Mouse (Mus musculus): Measurements from ENCODE around the gene Rab3c. TPM values are rescaled to one million over a fixed set of nuclear protein-coding genes. Genes with fewer than 3 reads are reported as not detected.

Rab3c gene
- polyA plus RNA-seq, 1 experiment = 89.6 TPM

- TF ChIP-seq CTCF (IDR thresholded peaks at IDR 0.05; ENCODE audit: borderline replicate concordance, extremely low read depth, insufficient read depth, insufficient read length) (no peak), POLR2A (IDR thresholded peaks at IDR 0.05; ENCODE audit: borderline replicate concordance, extremely low read depth, insufficient read depth, insufficient read length, poor library complexity, severe bottlenecking) (no peak)
- no peak for DNase-seq (ENCODE audit: low read depth)
Observed at GRCm38 (mm10) chr13:110083961-110084360, 196.8 kb downstream of the Rab3c start.

DNA sequence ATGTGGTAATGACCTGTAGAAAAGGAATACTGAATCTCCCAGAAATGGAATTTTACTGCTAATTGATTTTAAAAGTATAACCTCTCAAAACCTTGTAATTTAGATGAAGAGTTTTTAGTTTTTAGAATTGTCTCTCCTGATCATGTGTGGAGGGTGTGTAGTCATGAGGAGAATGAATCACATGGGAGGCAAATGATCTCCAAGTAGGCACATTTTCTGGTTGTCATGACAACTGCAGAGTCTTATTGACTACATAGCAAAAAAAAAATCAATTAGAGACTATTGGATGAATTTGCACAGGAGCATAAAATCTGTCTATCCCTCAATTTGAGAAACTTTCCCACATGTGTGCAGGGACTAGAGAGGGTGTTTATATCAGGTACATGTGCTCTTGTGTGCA, 199.6 kb downstream of the Rab3c start:
- TF ChIP-seq POLR2A (IDR thresholded peaks at IDR 0.05; ENCODE audit: borderline replicate concordance, extremely low read depth, insufficient read depth, insufficient read length, poor library complexity, severe bottlenecking) (no peak), CTCF (IDR thresholded peaks at IDR 0.05; ENCODE audit: borderline replicate concordance, extremely low read depth, insufficient read depth, insufficient read length) (no peak)
- DNase-seq (ENCODE audit: low read depth) = peak; percentile 42

GRCm38 (mm10) chr13:110075587-110075986, 205.2 kb downstream of the Rab3c start:
- peak; percentile 25 for DNase-seq (ENCODE audit: low read depth)
- TF ChIP-seq CTCF (IDR thresholded peaks at IDR 0.05; ENCODE audit: borderline replicate concordance, extremely low read depth, insufficient read depth, insufficient read length) (no peak), POLR2A (IDR thresholded peaks at IDR 0.05; ENCODE audit: borderline replicate concordance, extremely low read depth, insufficient read depth, insufficient read length, poor library complexity, severe bottlenecking) (no peak)

- peak; percentile 40 for DNase-seq (ENCODE audit: low read depth)
- TF ChIP-seq CTCF (IDR thresholded peaks at IDR 0.05; ENCODE audit: borderline replicate concordance, extremely low read depth, insufficient read depth, insufficient read length) (no peak), POLR2A (IDR thresholded peaks at IDR 0.05; ENCODE audit: borderline replicate concordance, extremely low read depth, insufficient read depth, insufficient read length, poor library complexity, severe bottlenecking) (no peak)
Observed at GRCm38 (mm10) chr13:110074180-110074579, 206.6 kb downstream of the Rab3c start.

GRCm38 (mm10) chr13:110067149-110067548, 213.6 kb downstream of the Rab3c start:
- TF ChIP-seq CTCF (IDR thresholded peaks at IDR 0.05; ENCODE audit: borderline replicate concordance, extremely low read depth, insufficient read depth, insufficient read length) (no peak), POLR2A (IDR thresholded peaks at IDR 0.05; ENCODE audit: borderline replicate concordance, extremely low read depth, insufficient read depth, insufficient read length, poor library complexity, severe bottlenecking) (no peak)
- DNase-seq (ENCODE audit: low read depth) = no peak

DNA sequence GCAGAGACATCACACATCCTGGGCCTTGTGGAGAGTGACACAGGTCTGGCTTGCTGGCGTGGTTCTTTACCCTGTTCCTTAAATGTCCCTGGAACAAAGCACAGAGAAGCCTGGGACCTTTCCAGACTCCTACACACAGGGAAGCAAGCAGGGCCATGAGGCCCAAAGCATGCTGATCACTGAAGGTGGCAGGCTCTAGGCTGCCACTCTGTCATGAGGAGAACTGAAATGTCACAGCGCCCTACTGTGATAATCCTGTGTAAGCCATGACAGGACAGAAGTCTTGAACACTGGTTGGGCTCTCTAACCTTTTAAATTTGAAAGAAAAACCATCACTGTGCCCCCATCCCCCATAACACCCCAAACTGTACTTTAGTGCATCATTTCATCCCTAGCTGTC, 214.1 kb downstream of the Rab3c start:
- no peak for DNase-seq (ENCODE audit: low read depth)
- TF ChIP-seq POLR2A (IDR thresholded peaks at IDR 0.05; ENCODE audit: borderline replicate concordance, extremely low read depth, insufficient read depth, insufficient read length, poor library complexity, severe bottlenecking) = no peak
- no peak for TF ChIP-seq CTCF (IDR thresholded peaks at IDR 0.05; ENCODE audit: borderline replicate concordance, extremely low read depth, insufficient read depth, insufficient read length)

DNA sequence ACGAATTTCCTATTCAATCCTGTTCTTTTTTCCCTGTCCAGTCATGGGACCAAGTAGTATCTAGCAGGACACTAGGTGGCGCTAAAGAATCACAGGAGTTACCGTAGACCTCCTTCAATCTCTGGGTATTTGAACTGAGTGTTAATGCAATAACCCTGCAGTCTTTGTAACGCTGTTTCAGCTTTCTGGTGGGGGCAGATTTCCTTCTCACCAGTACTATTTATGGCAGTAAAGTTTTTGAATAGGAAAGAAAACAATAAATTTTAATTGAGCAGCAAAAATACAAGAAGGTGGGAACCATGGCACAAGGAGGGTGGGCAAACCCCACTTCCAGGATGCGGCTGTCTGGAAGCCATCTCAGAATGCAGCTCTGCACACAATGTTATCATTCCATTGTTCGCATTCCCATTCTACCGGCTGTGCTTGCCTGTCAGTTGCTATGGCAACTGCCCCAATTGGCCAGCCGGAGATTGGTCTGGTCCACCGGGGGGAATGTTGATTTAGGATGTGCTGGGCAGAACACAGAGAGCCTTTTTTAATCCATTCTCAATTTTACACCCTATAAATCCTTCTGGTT, 217.9 kb downstream of the Rab3c start:
- TF ChIP-seq CTCF (IDR thresholded peaks at IDR 0.05; ENCODE audit: borderline replicate concordance, extremely low read depth, insufficient read depth, insufficient read length) = peak; percentile 78; the same call in 1 of the 2 replicates
- no peak for TF ChIP-seq POLR2A (IDR thresholded peaks at IDR 0.05; ENCODE audit: borderline replicate concordance, extremely low read depth, insufficient read depth, insufficient read length, poor library complexity, severe bottlenecking)
- peak; percentile 97 for DNase-seq (ENCODE audit: low read depth)

DNA sequence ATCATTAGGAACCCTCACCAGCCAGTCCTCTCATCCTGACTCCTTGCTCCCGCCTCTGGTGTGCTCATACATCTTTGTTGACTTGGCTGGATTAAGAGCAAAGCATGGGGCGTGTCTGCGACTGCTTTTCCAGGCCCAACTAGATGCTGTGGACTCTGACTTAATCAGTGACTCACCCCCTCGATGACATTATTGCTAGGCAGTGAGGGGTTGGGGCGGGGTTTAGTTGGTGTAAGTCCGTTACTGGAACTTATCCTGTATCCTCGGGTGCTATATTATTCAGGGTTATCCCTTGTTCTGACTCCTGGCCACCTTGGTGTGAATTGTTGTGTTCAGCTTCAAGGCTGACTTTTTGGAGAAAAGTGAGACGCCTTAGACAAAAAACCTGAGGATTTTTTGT, 218.5 kb downstream of the Rab3c start:
- DNase-seq (ENCODE audit: low read depth) = no peak
- TF ChIP-seq POLR2A (IDR thresholded peaks at IDR 0.05; ENCODE audit: borderline replicate concordance, extremely low read depth, insufficient read depth, insufficient read length, poor library complexity, severe bottlenecking) (no peak), CTCF (IDR thresholded peaks at IDR 0.05; ENCODE audit: borderline replicate concordance, extremely low read depth, insufficient read depth, insufficient read length) (no peak)

DNA sequence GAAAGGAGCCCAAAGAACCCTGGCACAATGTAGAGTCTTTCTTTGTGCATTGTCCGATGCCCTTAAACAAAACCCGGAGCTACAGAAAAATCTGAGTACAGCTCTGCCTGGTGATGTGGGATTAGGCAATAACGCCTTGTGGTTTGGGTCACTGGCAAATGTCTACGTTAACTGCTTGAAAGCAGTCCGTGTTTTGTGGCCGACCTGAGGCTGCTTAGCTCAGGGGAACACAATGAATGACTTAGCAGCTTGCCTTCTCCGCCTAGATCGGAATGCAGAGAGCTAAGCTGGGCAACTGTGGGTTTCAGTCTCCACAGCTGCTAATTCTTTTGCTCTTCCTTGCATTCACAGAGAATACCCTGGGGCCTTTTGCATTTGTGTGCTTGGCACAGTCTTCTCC, 226.3 kb downstream of the Rab3c start:
- DNase-seq (ENCODE audit: low read depth) = no peak
- no peak for TF ChIP-seq POLR2A (IDR thresholded peaks at IDR 0.05; ENCODE audit: borderline replicate concordance, extremely low read depth, insufficient read depth, insufficient read length, poor library complexity, severe bottlenecking)
- no peak for TF ChIP-seq CTCF (IDR thresholded peaks at IDR 0.05; ENCODE audit: borderline replicate concordance, extremely low read depth, insufficient read depth, insufficient read length)

DNA sequence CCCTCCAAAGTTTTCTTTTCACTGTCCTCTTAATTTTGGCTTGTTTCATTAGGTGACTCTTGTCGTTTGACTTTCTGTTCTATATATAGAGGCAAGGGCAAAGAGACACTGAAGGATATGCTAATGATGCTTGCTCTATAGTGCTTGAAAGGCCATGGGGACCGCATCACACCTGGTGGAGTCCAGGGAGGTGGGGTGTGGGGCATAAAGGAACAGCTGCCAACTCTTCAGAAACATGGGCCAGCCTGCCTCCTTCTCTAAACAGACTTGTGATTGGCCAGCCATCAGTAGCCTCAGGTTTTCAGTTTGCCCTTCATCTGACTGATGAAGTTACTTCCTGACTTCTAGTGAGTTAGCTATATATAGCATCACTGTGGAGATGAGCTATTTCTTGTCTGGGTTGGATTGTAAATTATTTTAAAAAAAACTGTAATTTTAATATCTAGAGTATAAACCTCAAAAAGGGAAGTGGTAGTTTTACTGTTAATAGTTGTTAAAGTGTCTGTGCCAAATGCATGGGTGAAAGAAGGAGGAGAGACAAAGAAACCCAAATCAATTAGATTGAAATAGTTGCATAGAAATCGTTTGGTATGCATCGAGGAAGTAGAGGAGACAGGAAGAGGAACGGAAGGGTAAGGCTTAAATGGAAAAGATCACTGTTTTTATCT, 231.9 kb downstream of the Rab3c start:
- DNase-seq (ENCODE audit: low read depth) = no peak
- no peak for TF ChIP-seq POLR2A (IDR thresholded peaks at IDR 0.05; ENCODE audit: borderline replicate concordance, extremely low read depth, insufficient read depth, insufficient read length, poor library complexity, severe bottlenecking)
- no peak for TF ChIP-seq CTCF (IDR thresholded peaks at IDR 0.05; ENCODE audit: borderline replicate concordance, extremely low read depth, insufficient read depth, insufficient read length)

DNA sequence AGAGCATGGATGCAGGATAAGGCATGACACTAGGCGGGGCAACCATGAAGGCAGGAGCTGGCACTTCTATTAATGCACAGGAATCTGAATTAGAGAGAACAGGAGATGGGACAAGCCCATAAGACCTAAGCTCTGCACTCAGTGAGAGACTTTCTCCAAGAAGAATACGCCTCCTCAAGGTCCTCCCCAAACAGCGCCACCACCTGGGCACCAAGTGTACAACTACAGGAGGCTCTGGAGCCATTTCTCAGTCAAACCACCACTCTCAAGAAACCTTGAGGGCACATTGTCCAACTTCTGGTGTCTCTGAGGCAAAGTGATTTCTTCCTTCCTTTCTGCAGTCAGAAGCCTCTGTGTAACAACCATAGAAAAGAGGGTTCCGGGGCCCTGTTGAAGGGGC, 236.4 kb downstream of the Rab3c start:
- TF ChIP-seq CTCF (IDR thresholded peaks at IDR 0.05; ENCODE audit: borderline replicate concordance, extremely low read depth, insufficient read depth, insufficient read length) (0 out of 2 replicates have a peak, but pooled peaks have one; percentile 1), POLR2A (IDR thresholded peaks at IDR 0.05; ENCODE audit: borderline replicate concordance, extremely low read depth, insufficient read depth, insufficient read length, poor library complexity, severe bottlenecking) (no peak)
- DNase-seq (ENCODE audit: low read depth) = no peak

Measured in brain, embryonic 14.5 days (tissue).